Mouse (Mus musculus): ENCODE measurements around the gene Gm17359. TPM values are rescaled to one million over a fixed set of nuclear protein-coding genes. Genes with fewer than 3 reads are reported as not detected.

Gm17359 gene
- total and polyA plus RNA-seq, 3 experiments = not detected

- no peaks in the 10 kb centered on the region for H3K27me3 ChIP-seq (replicated peaks)
- H3K9me3 ChIP-seq (replicated peaks; ENCODE audit: low read length) = no peaks in the 10 kb centered on the region
- H3K36me3 ChIP-seq (replicated peaks in 1 of 2; ENCODE audit: control insufficient read depth in 1 of 2, insufficient read depth in 1 of 2, low read length in 1 of 2) = no peaks in the 10 kb centered on the region
- dilution Hi-C loops (cut with MboI; ENCODE audit: extremely low pct_ligation_motif_present, extremely low pct_unique_long_range_greater_than_20kb, low sequenced_read_pairs) = no loop called here
- H3K27ac ChIP-seq (ENCODE audit: insufficient read depth, low read depth) = no peak overlapping the region
- H3K4me3 ChIP-seq (replicated peaks in 1 of 3; ENCODE audit: low read depth in 2 of 3, low read length in 2 of 3, poor library complexity in 1 of 3) = no peak overlapping the region
- in situ Hi-C loops (cut with MboI; ENCODE audit: low pct_ligation_motif_present, low pct_unique_long_range_greater_than_20kb, low sequenced_read_pairs) = no loop called here
- DNase-seq (ENCODE audit: extremely low read depth) = no peak
- no peak overlapping the region for H3K9ac ChIP-seq (ENCODE audit: insufficient read depth, low read depth)
- H3K4me1 ChIP-seq (ENCODE audit: control insufficient read depth in 1 of 2, insufficient read depth in 2 of 2) = no peaks in the 10 kb centered on the region
- H3K79me2 ChIP-seq (replicated peaks; ENCODE audit: control insufficient read depth, extremely low read depth, insufficient read depth, poor library complexity, severe bottlenecking) = no peaks in the 10 kb centered on the region
- no peak overlapping the region for H3K4me2 ChIP-seq (ENCODE audit: insufficient read depth, low read depth, poor library complexity, severe bottlenecking)
- no peak for TF ChIP-seq MAZ (IDR thresholded peaks at IDR 0.05; ENCODE audit: low read depth, low read length)
- no peak for TF ChIP-seq CTCF (conservative IDR thresholded peaks at IDR 0.05 in 1 of 2, IDR thresholded peaks at IDR 0.05 in 1 of 2; ENCODE audit: low read depth in 2 of 2, low read length in 2 of 2)
These were observed 99.7 kb downstream of the Gm17359 start for GRCm38 (mm10) chr3:79436186-79436585.

- no peaks in the 10 kb centered on the region for H3K36me3 ChIP-seq (replicated peaks in 1 of 2; ENCODE audit: control insufficient read depth in 1 of 2, insufficient read depth in 1 of 2, low read length in 1 of 2)
- H3K27ac ChIP-seq (ENCODE audit: insufficient read depth, low read depth) = no peak overlapping the region
- dilution Hi-C loops (cut with MboI; ENCODE audit: extremely low pct_ligation_motif_present, extremely low pct_unique_long_range_greater_than_20kb, low sequenced_read_pairs) = no loop called here
- no peaks in the 10 kb centered on the region for H3K27me3 ChIP-seq (replicated peaks)
- no peaks in the 10 kb centered on the region for H3K4me1 ChIP-seq (ENCODE audit: control insufficient read depth in 1 of 2, insufficient read depth in 2 of 2)
- no peak overlapping the region for H3K9ac ChIP-seq (ENCODE audit: insufficient read depth, low read depth)
- no peaks in the 10 kb centered on the region for H3K79me2 ChIP-seq (replicated peaks; ENCODE audit: control insufficient read depth, extremely low read depth, insufficient read depth, poor library complexity, severe bottlenecking)
- in situ Hi-C loops (cut with MboI; ENCODE audit: low pct_ligation_motif_present, low pct_unique_long_range_greater_than_20kb, low sequenced_read_pairs) = no loop called here
- no peak for DNase-seq (ENCODE audit: extremely low read depth)
- TF ChIP-seq BHLHE40 (IDR thresholded peaks at IDR 0.05; ENCODE audit: low read depth, low read length) (no peak), ZC3H11A (IDR thresholded peaks at IDR 0.05; ENCODE audit: low read depth, low read length) (no peak), ZNF384 (IDR thresholded peaks at IDR 0.05; ENCODE audit: low read depth, low read length) (no peak), E2F4 (IDR thresholded peaks at IDR 0.05; ENCODE audit: insufficient replicate concordance, low read depth, low read length) (no peak), TCF12 (IDR thresholded peaks at IDR 0.05; ENCODE audit: low read depth, low read length) (no peak), ETS1 (conservative IDR thresholded peaks at IDR 0.05; ENCODE audit: low read depth, low read length) (no peak), UBTF (IDR thresholded peaks at IDR 0.05; ENCODE audit: low read depth, low read length) (no peak), IRF4 (IDR thresholded peaks at IDR 0.05; ENCODE audit: low read depth, low read length) (no peak), SIN3A (IDR thresholded peaks at IDR 0.05; ENCODE audit: low read length) (no peak), USF1 (IDR thresholded peaks at IDR 0.05; ENCODE audit: low read depth, low read length) (no peak), JUN (IDR thresholded peaks at IDR 0.05; ENCODE audit: insufficient read depth, low read depth, low read length) (no peak), RAD21 (IDR thresholded peaks at IDR 0.05; ENCODE audit: low read depth, low read length) (no peak), NELFE (IDR thresholded peaks at IDR 0.05; ENCODE audit: low read depth, low read length) (no peak), RCOR1 (conservative IDR thresholded peaks at IDR 0.05; ENCODE audit: low read depth, low read length) (no peak)
- no peaks in the 10 kb centered on the region for H3K9me3 ChIP-seq (replicated peaks; ENCODE audit: low read length)
- H3K4me3 ChIP-seq (replicated peaks in 1 of 3; ENCODE audit: low read depth in 2 of 3, low read length in 2 of 3, poor library complexity in 1 of 3) = no peak overlapping the region
- no peak overlapping the region for H3K4me2 ChIP-seq (ENCODE audit: insufficient read depth, low read depth, poor library complexity, severe bottlenecking)
These were observed 101.8 kb downstream of the Gm17359 start for GRCm38 (mm10) chr3:79438276-79438675.
